Mouse (Mus musculus): ENCODE measurements at regions not wholly inside any gene's neighbourhood (a gene's known extent, or its start where the extent isn't known, plus 50 kb on each side); places are given as distances from the start of the nearest gene placed in this dataset.

GRCm38 (mm10) chr17:67563036-67563435 is 69.5 kb downstream of the Lrrc30 start:
- TF ChIP-seq CTCF (IDR thresholded peaks at IDR 0.05; ENCODE audit: control insufficient read depth, insufficient read depth, insufficient replicate concordance, low read depth, low read length) (no peak), POLR2A (IDR thresholded peaks at IDR 0.05; ENCODE audit: control insufficient read depth, low read depth, low read length) (no peak)
